Mouse (Mus musculus): ENCODE measurements at regions not wholly inside any gene's neighbourhood (a gene's known extent, or its start where the extent isn't known, plus 50 kb on each side); places are given as distances from the start of the nearest gene placed in this dataset.

DNA sequence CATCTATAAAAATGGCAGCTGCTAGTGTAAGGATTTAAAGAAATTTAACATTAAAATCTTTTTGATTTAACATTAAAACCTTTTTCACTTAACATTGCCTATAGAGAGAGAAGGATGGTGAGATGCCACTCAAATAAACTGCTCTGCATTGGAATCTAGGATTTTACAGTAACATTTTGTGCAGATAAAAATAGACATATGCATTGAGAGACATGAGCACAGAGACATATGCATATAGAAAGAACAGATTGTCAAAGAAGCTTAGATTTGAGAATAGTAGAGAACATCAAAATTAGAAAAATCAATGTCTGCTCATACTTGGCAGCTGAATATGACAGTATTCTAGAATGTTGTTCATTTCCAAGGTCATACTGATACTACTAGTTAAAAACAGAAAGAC lies 220.2 kb downstream of the Arap2 start:
- Histone ChIP-seq H3K9me3 (replicated peaks) (no peaks in the 10 kb centered on the region), H3K4me2 (no peak overlapping the region), H3K4me1 (no peaks in the 10 kb centered on the region), H3K9ac (no peak overlapping the region), H3K27ac (no peak overlapping the region), H3K4me3 (replicated peaks) (no peak overlapping the region), H3K36me3 (no peaks in the 10 kb centered on the region), H3K27me3 (no peaks in the 10 kb centered on the region)
- ATAC-seq (replicated peaks; ENCODE audit: low FRiP score) = no peak

DNA sequence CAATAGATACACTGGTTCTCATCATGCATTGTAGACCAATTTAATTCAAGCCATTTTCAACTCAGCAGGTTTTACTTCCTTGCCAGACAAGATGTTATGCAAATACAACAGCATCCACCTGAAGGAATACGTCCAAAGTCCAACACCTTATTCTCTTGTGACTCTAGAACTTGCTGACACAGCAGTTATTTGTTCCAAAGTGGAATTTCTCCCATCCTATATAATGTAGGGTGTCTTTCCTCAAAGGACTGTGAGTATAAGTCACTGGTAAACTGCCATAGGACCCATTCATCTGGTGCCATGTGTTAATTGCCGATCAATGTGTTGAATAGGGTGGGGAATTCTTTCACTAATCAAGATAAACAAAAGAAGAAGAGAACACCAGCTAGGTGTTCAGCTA lies 226.7 kb downstream of the Arap2 start:
- H3K27me3 ChIP-seq = no peaks in the 10 kb centered on the region
- WGBS = 91% methylated on average over 2 of the region's 2 CpGs
- H3K36me3 ChIP-seq = no peaks in the 10 kb centered on the region
- H3K27ac ChIP-seq = no peak overlapping the region
- no peaks in the 10 kb centered on the region for H3K9me3 ChIP-seq (replicated peaks)
- no peak overlapping the region for H3K4me2 ChIP-seq
- ATAC-seq (replicated peaks; ENCODE audit: low FRiP score) = no peak
- no peaks in the 10 kb centered on the region for H3K4me1 ChIP-seq
- no peak overlapping the region for H3K4me3 ChIP-seq (replicated peaks)
- H3K9ac ChIP-seq = no peak overlapping the region

DNA sequence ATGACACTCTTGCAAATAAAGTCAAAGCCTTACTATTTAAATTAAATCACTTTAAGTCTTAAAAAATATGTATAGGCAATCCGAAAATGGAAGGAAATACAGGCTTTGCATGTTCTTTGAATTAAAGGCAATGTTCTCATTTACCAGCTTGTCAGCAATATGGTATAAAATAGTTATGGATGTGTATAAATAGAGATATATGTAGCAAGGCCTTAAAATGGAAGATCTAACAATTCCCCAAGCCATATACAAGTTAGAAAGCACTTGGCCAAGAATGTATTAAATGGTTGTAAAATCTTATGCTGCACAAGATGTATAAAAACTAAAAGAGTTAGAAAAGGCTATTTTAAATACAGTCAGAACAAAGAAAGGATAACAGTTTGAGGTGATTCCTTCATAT lies 254.1 kb downstream of the Arap2 start:
- no peak overlapping the region for H3K27ac ChIP-seq
- ATAC-seq (replicated peaks; ENCODE audit: low FRiP score) = no peak
- H3K9me3 ChIP-seq (replicated peaks) = no peaks in the 10 kb centered on the region
- H3K4me1 ChIP-seq = no peaks in the 10 kb centered on the region
- no peak overlapping the region for H3K9ac ChIP-seq
- no peaks in the 10 kb centered on the region for H3K36me3 ChIP-seq
- H3K4me2 ChIP-seq = no peak overlapping the region
- no peak overlapping the region for H3K4me3 ChIP-seq (replicated peaks)
- WGBS = 84% methylated on average over 1 of the region's 1 CpGs
- no peaks in the 10 kb centered on the region for H3K27me3 ChIP-seq

DNA sequence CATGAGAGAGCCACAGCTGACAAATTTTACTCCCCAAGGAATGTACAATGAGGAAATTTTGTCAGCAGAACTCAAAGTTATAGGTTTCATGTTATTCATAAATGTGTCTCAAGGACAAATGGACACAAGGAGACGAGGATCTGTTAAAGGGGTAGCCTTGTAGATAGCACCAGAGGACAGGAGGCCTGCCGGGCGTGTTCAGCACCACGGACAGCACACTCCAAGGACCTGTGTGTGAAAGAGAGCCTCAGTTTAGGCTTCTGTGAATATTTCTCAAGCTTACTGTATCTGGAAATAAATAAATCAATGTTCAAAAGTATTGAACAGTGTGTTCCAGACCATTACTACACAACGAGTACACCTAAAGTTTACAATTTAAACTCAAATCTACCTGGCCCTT lies 282.4 kb downstream of the Arap2 start:
- H3K4me1 ChIP-seq = no peaks in the 10 kb centered on the region
- no peak overlapping the region for H3K27ac ChIP-seq
- H3K9ac ChIP-seq = no peak overlapping the region
- ATAC-seq (replicated peaks; ENCODE audit: low FRiP score) = peak; percentile 73; the same call in 1 of the 2 replicates
- 28% methylated on average over 5 of the region's 5 CpGs for WGBS
- H3K36me3 ChIP-seq = no peaks in the 10 kb centered on the region
- H3K9me3 ChIP-seq (replicated peaks) = no peaks in the 10 kb centered on the region
- no peak overlapping the region for H3K4me2 ChIP-seq
- H3K4me3 ChIP-seq (replicated peaks) = no peak overlapping the region
- no peaks in the 10 kb centered on the region for H3K27me3 ChIP-seq

DNA sequence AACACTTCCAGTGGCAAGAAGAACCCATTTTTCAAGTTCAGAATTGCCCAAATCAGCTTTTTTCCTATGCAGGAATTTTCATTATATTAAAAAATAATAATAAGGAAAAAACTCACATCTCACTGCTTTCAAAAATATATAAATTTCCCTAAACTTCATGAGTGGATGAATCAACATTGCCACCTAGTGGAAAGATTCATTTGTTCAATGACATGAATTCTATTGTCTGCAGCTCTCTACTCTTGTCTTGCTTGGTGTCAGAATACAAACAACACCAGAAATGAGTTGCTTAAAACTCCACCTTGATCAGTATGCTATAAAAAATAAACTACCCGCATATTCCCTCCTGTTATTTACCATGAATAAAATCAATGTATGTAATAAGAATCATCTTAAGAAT lies 285.0 kb downstream of the Arap2 start:
- Histone ChIP-seq H3K4me3 (replicated peaks) (no peak overlapping the region), H3K9me3 (replicated peaks) (no peaks in the 10 kb centered on the region), H3K27me3 (no peaks in the 10 kb centered on the region), H3K9ac (no peak overlapping the region), H3K4me2 (no peak overlapping the region), H3K27ac (no peak overlapping the region), H3K36me3 (no peaks in the 10 kb centered on the region), H3K4me1 (no peaks in the 10 kb centered on the region)
- WGBS = 19% methylated on average over 1 of the region's 1 CpGs
- no peak for ATAC-seq (replicated peaks; ENCODE audit: low FRiP score)

DNA sequence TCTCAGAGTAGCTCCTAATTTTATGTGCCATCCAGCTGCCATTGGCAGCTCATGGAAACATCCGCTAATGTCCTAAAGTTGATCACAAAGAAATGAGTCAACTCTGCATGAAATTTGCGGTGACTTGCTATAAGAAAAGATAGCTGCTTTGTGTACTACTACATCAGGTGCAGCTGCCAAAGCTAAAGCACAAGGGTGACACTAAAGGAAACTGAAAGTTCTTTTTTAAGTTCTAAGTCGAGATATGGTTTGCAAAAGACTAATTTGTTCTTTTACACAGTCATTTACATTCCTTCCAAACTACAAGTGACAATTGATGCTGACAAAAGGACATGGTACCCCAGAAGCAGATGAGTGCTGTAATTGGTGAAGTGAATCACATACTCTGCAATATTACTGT lies 292.5 kb downstream of the Arap2 start:
- no peak overlapping the region for H3K4me3 ChIP-seq (replicated peaks)
- no peaks in the 10 kb centered on the region for H3K4me1 ChIP-seq
- no peak for ATAC-seq (replicated peaks; ENCODE audit: low FRiP score)
- no peaks in the 10 kb centered on the region for H3K27me3 ChIP-seq
- WGBS = 85% methylated on average over 3 of the region's 3 CpGs
- H3K9me3 ChIP-seq (replicated peaks) = no peaks in the 10 kb centered on the region
- no peak overlapping the region for H3K4me2 ChIP-seq
- H3K36me3 ChIP-seq = no peaks in the 10 kb centered on the region
- no peak overlapping the region for H3K27ac ChIP-seq
- no peak overlapping the region for H3K9ac ChIP-seq

DNA sequence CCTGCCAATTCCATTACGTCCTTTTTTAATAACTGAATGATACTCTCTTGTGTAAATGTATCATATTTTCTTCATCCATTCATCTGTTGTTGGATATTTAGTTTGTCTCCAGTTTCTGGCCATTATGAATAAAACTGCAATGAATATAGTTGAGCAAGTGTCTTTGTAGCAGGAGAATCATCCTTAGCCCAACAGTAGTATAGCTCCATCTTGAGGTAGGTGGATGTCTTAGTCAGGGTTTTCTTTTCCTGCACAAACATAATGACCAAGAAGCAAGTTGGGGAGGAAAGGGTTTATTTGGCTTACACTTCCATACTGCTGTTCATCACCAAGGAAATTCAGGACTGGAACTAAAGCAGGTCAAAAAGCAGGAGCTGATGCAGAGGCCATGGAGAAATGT lies 299.2 kb downstream of the Arap2 start:
- Histone ChIP-seq H3K9ac (no peak overlapping the region), H3K27me3 (no peaks in the 10 kb centered on the region)
- WGBS = 81% methylated on average over 1 of the region's 1 CpGs

DNA sequence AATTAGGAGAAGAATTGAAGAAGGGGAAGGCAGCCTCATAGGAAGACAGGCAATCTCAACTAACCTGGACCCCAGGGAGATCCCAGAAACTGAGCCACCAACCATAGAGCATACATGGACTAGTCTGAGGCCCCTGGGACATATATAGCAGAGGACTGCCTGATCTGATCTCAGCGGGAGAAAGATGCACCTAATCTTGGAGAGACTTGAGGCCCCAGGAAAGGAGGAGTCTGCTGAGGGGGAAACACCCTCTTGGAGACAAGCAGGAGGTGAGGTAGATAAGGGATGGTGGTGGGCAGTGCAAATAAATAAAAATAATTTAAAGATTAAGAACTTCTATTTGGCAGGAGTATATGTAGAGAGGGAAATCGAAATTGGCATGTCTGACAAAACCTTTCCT lies 303.4 kb downstream of the Arap2 start:
- Histone ChIP-seq H3K9me3 (replicated peaks) (no peaks in the 10 kb centered on the region), H3K4me1 (no peaks in the 10 kb centered on the region), H3K4me3 (replicated peaks) (no peak overlapping the region), H3K36me3 (no peaks in the 10 kb centered on the region), H3K27me3 (no peaks in the 10 kb centered on the region), H3K9ac (no peak overlapping the region), H3K4me2 (no peak overlapping the region), H3K27ac (no peak overlapping the region)
- ATAC-seq (replicated peaks; ENCODE audit: low FRiP score) = no peak
- WGBS = 77% methylated on average over 2 of the region's 2 CpGs

More for the DNA sequence above, 299.2 kb downstream of the Arap2 start:
- Histone ChIP-seq H3K9me3 (replicated peaks) (no peaks in the 10 kb centered on the region), H3K4me1 (no peaks in the 10 kb centered on the region), H3K4me2 (no peak overlapping the region), H3K36me3 (no peaks in the 10 kb centered on the region), H3K4me3 (replicated peaks) (no peak overlapping the region), H3K27ac (no peak overlapping the region)
- no peak for ATAC-seq (replicated peaks; ENCODE audit: low FRiP score)

Measured in kidney, embryonic 15.5 days (tissue).